Mouse (Mus musculus): ENCODE measurements at regions not wholly inside any gene's neighbourhood (a gene's known extent, or its start where the extent isn't known, plus 50 kb on each side); places are given as distances from the start of the nearest gene placed in this dataset.

DNA sequence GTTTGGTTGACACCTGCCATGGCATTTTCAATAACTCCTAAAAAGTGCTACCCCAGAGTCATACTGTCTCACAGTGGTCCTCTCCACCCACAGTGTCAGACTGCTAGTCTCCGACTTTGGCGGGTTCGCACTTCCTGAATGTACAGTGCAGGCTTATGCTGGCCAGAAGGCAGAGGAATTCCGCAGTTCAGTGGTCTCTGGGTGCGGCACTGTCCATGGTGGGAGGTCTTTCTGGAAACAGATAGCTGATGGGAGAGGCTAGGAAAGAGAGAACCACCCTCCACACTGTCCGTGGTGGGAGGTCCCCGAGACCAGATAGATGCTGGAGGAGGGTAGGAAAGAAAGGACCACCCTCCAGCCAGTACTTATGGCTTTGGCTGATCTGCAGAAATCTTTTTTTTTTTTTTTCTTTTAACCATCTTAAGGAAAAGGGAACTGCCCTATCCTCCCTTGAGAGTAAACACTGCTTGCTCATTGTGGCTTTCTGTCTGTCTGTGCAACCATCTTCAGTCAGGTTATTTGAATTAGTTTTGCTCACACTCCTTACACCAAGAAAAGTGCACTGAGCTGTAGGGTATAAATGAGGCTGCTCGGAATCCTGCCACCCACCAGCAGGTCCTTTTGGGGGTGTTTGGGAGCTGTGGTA, 227.2 kb downstream of the Kcnrg start:
- no peak for TF ChIP-seq CTCF (conservative IDR thresholded peaks at IDR 0.05 in 1 of 2, IDR thresholded peaks at IDR 0.05 in 1 of 2; ENCODE audit: low read depth in 2 of 2, low read length in 2 of 2)
- TF ChIP-seq MAFK (IDR thresholded peaks at IDR 0.05; ENCODE audit: insufficient replicate concordance, low read length), result no peak
- no peak for TF ChIP-seq POLR2A (IDR thresholded peaks at IDR 0.05; ENCODE audit: low read depth, low read length)
- no peak for TF ChIP-seq NRF1 (IDR thresholded peaks at IDR 0.05; ENCODE audit: low read depth, low read length)
- TF ChIP-seq POLR2AphosphoS2 (IDR thresholded peaks at IDR 0.05; ENCODE audit: low read depth, low read length), result no peak
- TF ChIP-seq ZNF384 (IDR thresholded peaks at IDR 0.05; ENCODE audit: low read depth, low read length), result peak; percentile 86
- no peak for TF ChIP-seq EP300 (IDR thresholded peaks at IDR 0.05; ENCODE audit: low read length)
- TF ChIP-seq MXI1 (IDR thresholded peaks at IDR 0.05; ENCODE audit: low read depth, low read length), result no peak

All from CH12.LX (cell line).